Mouse (Mus musculus): ENCODE measurements at regions not wholly inside any gene's neighbourhood (a gene's known extent, or its start where the extent isn't known, plus 50 kb on each side); places are given as distances from the start of the nearest gene placed in this dataset.

- 56% methylated on average over 8 of the region's 8 CpGs for WGBS
- Histone ChIP-seq H3K36me3 (ENCODE audit: control insufficient read depth, insufficient read depth, low read length) (no peaks in the 10 kb centered on the region), H3K4me1 (ENCODE audit: control insufficient read depth, insufficient read depth, insufficient read length, low read length) (no peaks in the 10 kb centered on the region), H3K27me3 (ENCODE audit: control insufficient read depth, insufficient read depth, low read length) (no peaks in the 10 kb centered on the region), H3K4me3 (ENCODE audit: low read depth, low read length) (no peak overlapping the region), H3K27ac (ENCODE audit: insufficient read depth, low read depth, low read length) (no peak overlapping the region)
- TF ChIP-seq POLR2A (IDR thresholded peaks at IDR 0.05; ENCODE audit: low read depth, low read length) = no peak
- TF ChIP-seq CTCF (IDR thresholded peaks at IDR 0.05; ENCODE audit: extremely low read depth, insufficient read length, insufficient replicate concordance, low read depth, low read length) = no peak
Observed at GRCm38 (mm10) chr5:120315116-120315515, 116.4 kb upstream of the Lhx5 start.

- Histone ChIP-seq H3K4me1 (ENCODE audit: control insufficient read depth, insufficient read depth, insufficient read length, low read length) (no peaks in the 10 kb centered on the region), H3K27me3 (ENCODE audit: control insufficient read depth, insufficient read depth, low read length) (peaks cover 15% of the 10 kb centered on the region; the same call in 1 of the 2 replicates), H3K4me3 (ENCODE audit: low read depth, low read length) (no peak overlapping the region), H3K36me3 (ENCODE audit: control insufficient read depth, insufficient read depth, low read length) (no peaks in the 10 kb centered on the region), H3K27ac (ENCODE audit: insufficient read depth, low read depth, low read length) (no peak overlapping the region)
- 22% methylated on average over 1 of the region's 1 CpGs for WGBS
- TF ChIP-seq CTCF (IDR thresholded peaks at IDR 0.05; ENCODE audit: extremely low read depth, insufficient read length, insufficient replicate concordance, low read depth, low read length) = no peak
- TF ChIP-seq POLR2A (IDR thresholded peaks at IDR 0.05; ENCODE audit: low read depth, low read length) = no peak
Observed at GRCm38 (mm10) chr5:120318951-120319350, 112.5 kb upstream of the Lhx5 start.

- 7% methylated on average over 30 of the region's 30 CpGs for WGBS
- Histone ChIP-seq H3K4me3 (ENCODE audit: low read depth, low read length) (no peak overlapping the region), H3K36me3 (ENCODE audit: control insufficient read depth, insufficient read depth, low read length) (no peaks in the 10 kb centered on the region), H3K4me1 (ENCODE audit: control insufficient read depth, insufficient read depth, insufficient read length, low read length) (no peaks in the 10 kb centered on the region), H3K27ac (ENCODE audit: insufficient read depth, low read depth, low read length) (no peak overlapping the region), H3K27me3 (ENCODE audit: control insufficient read depth, insufficient read depth, low read length) (peaks cover 18% of the 10 kb centered on the region; the same call in 1 of the 2 replicates)
- no peak for TF ChIP-seq POLR2A (IDR thresholded peaks at IDR 0.05; ENCODE audit: low read depth, low read length)
- TF ChIP-seq CTCF (IDR thresholded peaks at IDR 0.05; ENCODE audit: extremely low read depth, insufficient read length, insufficient replicate concordance, low read depth, low read length) = no peak
Observed at GRCm38 (mm10) chr5:120322031-120322731, 109.3 kb upstream of the Lhx5 start.

GRCm38 (mm10) chr5:120322732-120323316 is 108.7 kb upstream of the Lhx5 start:
- H3K36me3 ChIP-seq (ENCODE audit: control insufficient read depth, insufficient read depth, low read length) = no peaks in the 10 kb centered on the region
- H3K4me3 ChIP-seq (ENCODE audit: low read depth, low read length) = no peak overlapping the region
- H3K27ac ChIP-seq (ENCODE audit: insufficient read depth, low read depth, low read length) = no peak overlapping the region
- H3K4me1 ChIP-seq (ENCODE audit: control insufficient read depth, insufficient read depth, insufficient read length, low read length) = no peaks in the 10 kb centered on the region
- peaks cover 18% of the 10 kb centered on the region; the same call in 1 of the 2 replicates for H3K27me3 ChIP-seq (ENCODE audit: control insufficient read depth, insufficient read depth, low read length)
- TF ChIP-seq POLR2A (IDR thresholded peaks at IDR 0.05; ENCODE audit: low read depth, low read length) = no peak
- TF ChIP-seq CTCF (IDR thresholded peaks at IDR 0.05; ENCODE audit: extremely low read depth, insufficient read length, insufficient replicate concordance, low read depth, low read length) = no peak
- WGBS = 24% methylated on average over 12 of the region's 12 CpGs

DNA sequence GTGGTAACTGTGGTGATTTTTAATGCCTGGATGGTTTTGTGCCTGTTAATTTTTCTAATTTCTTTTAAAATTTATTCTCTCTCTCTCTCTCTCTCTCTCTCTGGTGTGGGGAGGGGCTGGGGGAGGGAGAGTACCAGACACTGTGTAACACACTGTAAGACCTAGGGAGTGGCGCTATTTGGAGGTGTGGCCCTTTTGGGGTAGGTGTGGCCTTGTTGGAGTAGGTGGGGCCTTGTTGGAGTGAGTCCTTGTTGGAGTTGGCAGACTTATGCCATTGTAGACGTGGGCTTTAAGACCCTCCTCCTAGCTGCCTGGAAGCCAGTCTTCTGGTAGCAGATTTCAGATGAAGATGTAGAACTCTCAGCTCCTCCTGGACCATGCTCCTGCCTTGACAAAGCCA is 107.4 kb upstream of the Lhx5 start:
- H3K27me3 ChIP-seq (ENCODE audit: control insufficient read depth, insufficient read depth, low read length) = peaks cover 18% of the 10 kb centered on the region; the same call in 1 of the 2 replicates
- no peaks in the 10 kb centered on the region for H3K4me1 ChIP-seq (ENCODE audit: control insufficient read depth, insufficient read depth, insufficient read length, low read length)
- no peak for TF ChIP-seq CTCF (IDR thresholded peaks at IDR 0.05; ENCODE audit: extremely low read depth, insufficient read length, insufficient replicate concordance, low read depth, low read length)
- no peak for TF ChIP-seq POLR2A (IDR thresholded peaks at IDR 0.05; ENCODE audit: low read depth, low read length)
- H3K27ac ChIP-seq (ENCODE audit: insufficient read depth, low read depth, low read length) = no peak overlapping the region
- WGBS = 75% methylated on average over 2 of the region's 2 CpGs
- H3K4me3 ChIP-seq (ENCODE audit: low read depth, low read length) = no peak overlapping the region
- no peaks in the 10 kb centered on the region for H3K36me3 ChIP-seq (ENCODE audit: control insufficient read depth, insufficient read depth, low read length)

GRCm38 (mm10) chr5:120325386-120325910 is 106.1 kb upstream of the Lhx5 start:
- no peaks in the 10 kb centered on the region for H3K36me3 ChIP-seq (ENCODE audit: control insufficient read depth, insufficient read depth, low read length)
- no peak overlapping the region for H3K4me3 ChIP-seq (ENCODE audit: low read depth, low read length)
- H3K4me1 ChIP-seq (ENCODE audit: control insufficient read depth, insufficient read depth, insufficient read length, low read length) = no peaks in the 10 kb centered on the region
- TF ChIP-seq CTCF (IDR thresholded peaks at IDR 0.05; ENCODE audit: extremely low read depth, insufficient read length, insufficient replicate concordance, low read depth, low read length) (no peak), POLR2A (IDR thresholded peaks at IDR 0.05; ENCODE audit: low read depth, low read length) (no peak)
- no peak overlapping the region for H3K27ac ChIP-seq (ENCODE audit: insufficient read depth, low read depth, low read length)
- WGBS = 37% methylated on average over 16 of the region's 16 CpGs
- H3K27me3 ChIP-seq (ENCODE audit: control insufficient read depth, insufficient read depth, low read length) = peaks cover 18% of the 10 kb centered on the region; the same call in 1 of the 2 replicates

DNA sequence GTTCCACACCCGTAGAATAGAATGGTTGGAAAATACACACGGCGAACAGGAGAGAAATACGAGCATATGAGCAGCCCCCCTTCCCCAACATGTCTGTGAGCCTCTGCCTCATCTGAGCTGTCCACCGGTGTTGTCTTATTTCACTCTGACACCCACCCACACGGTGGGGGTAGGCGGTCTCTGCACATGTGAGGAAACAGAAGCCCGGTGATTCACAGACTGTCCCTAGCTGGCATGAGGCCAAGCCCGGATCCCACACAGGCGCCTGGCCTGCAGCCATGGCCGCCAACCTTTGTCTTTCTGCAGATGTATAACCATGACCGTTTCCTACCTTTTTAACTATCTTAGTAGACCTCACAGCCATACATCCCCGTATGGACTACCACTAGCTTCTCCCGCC is 99.5 kb upstream of the Lhx5 start:
- no peaks in the 10 kb centered on the region for H3K36me3 ChIP-seq (ENCODE audit: control insufficient read depth, insufficient read depth, low read length)
- H3K27me3 ChIP-seq (ENCODE audit: control insufficient read depth, insufficient read depth, low read length) = no peaks in the 10 kb centered on the region
- no peak for TF ChIP-seq CTCF (IDR thresholded peaks at IDR 0.05; ENCODE audit: extremely low read depth, insufficient read length, insufficient replicate concordance, low read depth, low read length)
- no peak for TF ChIP-seq POLR2A (IDR thresholded peaks at IDR 0.05; ENCODE audit: low read depth, low read length)
- 66% methylated on average over 14 of the region's 14 CpGs for WGBS
- H3K27ac ChIP-seq (ENCODE audit: insufficient read depth, low read depth, low read length) = no peak overlapping the region
- H3K4me1 ChIP-seq (ENCODE audit: control insufficient read depth, insufficient read depth, insufficient read length, low read length) = no peaks in the 10 kb centered on the region
- no peak overlapping the region for H3K4me3 ChIP-seq (ENCODE audit: low read depth, low read length)

Measured in small intestine, adult 2 months (tissue).